Mouse (Mus musculus): ENCODE results near the gene Slc31a2.

DNA sequence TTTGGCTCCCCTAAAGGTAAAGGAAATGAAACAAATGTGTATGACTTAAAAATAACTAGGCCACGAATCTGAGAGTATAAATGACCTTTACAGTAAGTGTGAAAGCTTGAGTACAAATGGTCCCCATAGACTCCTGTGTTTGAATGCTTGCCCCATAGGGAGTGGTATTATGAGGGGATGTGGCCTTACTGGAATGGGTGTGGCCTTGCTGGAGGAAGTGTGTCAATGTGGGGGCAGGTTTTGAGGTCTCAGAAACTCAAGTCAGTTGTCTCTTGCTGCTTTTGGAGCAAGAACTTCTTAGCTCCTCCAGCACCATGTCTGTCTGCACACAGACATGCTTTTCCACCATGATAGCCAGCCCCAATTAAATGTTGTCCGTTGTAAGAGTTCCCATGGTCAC lies 54.1 kb downstream of the Slc31a2 start:
- TF ChIP-seq CTCF (IDR thresholded peaks at IDR 0.05; ENCODE audit: low read depth, low read length) (no peak), EP300 (IDR thresholded peaks at IDR 0.05; ENCODE audit: insufficient read depth, low read depth, low read length) (0 out of 2 replicates have a peak, but pooled peaks have one; percentile 54)

Measured in ES-Bruce4 (cell line).